Mouse (Mus musculus) bone marrow macrophage, adult 2 months (primary cell): ENCODE results near the gene Plcl2. TPM values are rescaled to one million over a fixed set of nuclear protein-coding genes. Genes with fewer than 3 reads are reported as not detected.
"Not testable (repeated sequence)": the region's sequence is repeated elsewhere in the genome, so short reads cannot be mapped to it uniquely, and the experiment has no call there.

Source experiments
- H3K27ac ChIP-seq: 2 replicates; pipeline ENCODE4 v1.5.1; 2012; ENCODE audit warnings: low read depth, low read length; ENCODE audit not compliant: insufficient read depth
- H3K4me1 ChIP-seq: 2 replicates; pipeline ENCODE4 v1.6.1; 2012; ENCODE audit warnings: low read length; ENCODE audit not compliant: control insufficient read depth, insufficient read depth
- H3K4me3 ChIP-seq: 2 replicates; pipeline ENCODE4 v1.5.1; 2012; ENCODE audit warnings: mild to moderate bottlenecking, low read length, moderate library complexity; ENCODE audit not compliant: insufficient read depth
- CTCF ChIP-seq: IDR thresholded peaks from 2 replicates; pipeline ENCODE4 v1.5.1; 2012; ENCODE audit warnings: low read depth, mild to moderate bottlenecking, low read length, moderate library complexity
- POLR2A ChIP-seq: IDR thresholded peaks from 2 replicates; pipeline ENCODE4 v1.6.1; 2012; ENCODE audit warnings: mild to moderate bottlenecking, low read depth, low read length, borderline replicate concordance
- polyA plus RNA-seq: library from polyadenylated mRNA; stranded (reverse); fragments of >200 nt; gene quantifications from 2 replicates; pipeline ENCODE4 v1.2.4, GENCODE M21; 2012; ENCODE audit not compliant: missing spikeins, insufficient read depth, insufficient read length

The Plcl2 gene
- polyA plus RNA-seq, 1 experiment = 30.9 TPM

- Histone ChIP-seq H3K4me3 (no peak overlapping the region), H3K27ac (no peak overlapping the region), H3K4me1 (no peaks in the 10 kb centered on the region)
- TF ChIP-seq POLR2A = no peak
- no peak for TF ChIP-seq CTCF
These were observed 100.7 kb downstream of the Plcl2 start for GRCm38 (mm10) chr17:50609908-50610307.

GRCm38 (mm10) chr17:50620794-50621537, 111.8 kb downstream of the Plcl2 start:
- no peak overlapping the region for H3K27ac ChIP-seq
- peaks cover under 1% of the 10 kb centered on the region; the same call in 1 of the 2 replicates for H3K4me1 ChIP-seq
- TF ChIP-seq POLR2A (no peak), CTCF (no peak)
- H3K4me3 ChIP-seq = no peak overlapping the region

- Histone ChIP-seq H3K27ac (no peak overlapping the region), H3K4me1 (no peaks in the 10 kb centered on the region), H3K4me3 (no peak overlapping the region)
- no peak for TF ChIP-seq POLR2A
- no peak for TF ChIP-seq CTCF
These were observed 112.8 kb downstream of the Plcl2 start for GRCm38 (mm10) chr17:50621996-50622395.

- no peak overlapping the region for H3K4me3 ChIP-seq
- H3K4me1 ChIP-seq = peaks cover 2% of the 10 kb centered on the region
- no peak overlapping the region for H3K27ac ChIP-seq
- no peak for TF ChIP-seq POLR2A
- TF ChIP-seq CTCF = no peak
These were observed 116.4 kb downstream of the Plcl2 start for GRCm38 (mm10) chr17:50625584-50625983.

GRCm38 (mm10) chr17:50627658-50628057, 118.5 kb downstream of the Plcl2 start:
- H3K4me1 ChIP-seq = peaks cover 2% of the 10 kb centered on the region

GRCm38 (mm10) chr17:50628716-50629115, 119.5 kb downstream of the Plcl2 start:
- Histone ChIP-seq H3K4me3 (no peak overlapping the region), H3K27ac (no peak overlapping the region), H3K4me1 (peaks cover 2% of the 10 kb centered on the region)
- no peak for TF ChIP-seq POLR2A
- TF ChIP-seq CTCF = no peak

More at GRCm38 (mm10) chr17:50627658-50628057, 118.5 kb downstream of the Plcl2 start:
- Histone ChIP-seq H3K27ac (no peak overlapping the region), H3K4me3 (no peak overlapping the region)
- no peak for TF ChIP-seq POLR2A

- H3K27ac ChIP-seq, H3K4me1 ChIP-seq, H3K4me3 ChIP-seq: not testable (repeated sequence)
These were observed 121.8 kb downstream of the Plcl2 start for GRCm38 (mm10) chr17:50630992-50631391.

GRCm38 (mm10) chr17:50634008-50634871, 125.0 kb downstream of the Plcl2 start:
- TF ChIP-seq POLR2A (no peak), CTCF (no peak)
- peaks cover 2% of the 10 kb centered on the region; the same call in 1 of the 2 replicates for H3K4me1 ChIP-seq
- H3K27ac ChIP-seq = no peak overlapping the region
- no peak overlapping the region for H3K4me3 ChIP-seq

- H3K4me1 ChIP-seq = peaks cover 2% of the 10 kb centered on the region; the same call in 1 of the 2 replicates
- TF ChIP-seq POLR2A (no peak), CTCF (no peak)
- no peak overlapping the region for H3K27ac ChIP-seq
- H3K4me3 ChIP-seq = no peak overlapping the region
These were observed 126.9 kb downstream of the Plcl2 start for GRCm38 (mm10) chr17:50635961-50636585.
